Mouse (Mus musculus): ENCODE measurements at regions not wholly inside any gene's neighbourhood (a gene's known extent, or its start where the extent isn't known, plus 50 kb on each side); places are given as distances from the start of the nearest gene placed in this dataset.

DNA sequence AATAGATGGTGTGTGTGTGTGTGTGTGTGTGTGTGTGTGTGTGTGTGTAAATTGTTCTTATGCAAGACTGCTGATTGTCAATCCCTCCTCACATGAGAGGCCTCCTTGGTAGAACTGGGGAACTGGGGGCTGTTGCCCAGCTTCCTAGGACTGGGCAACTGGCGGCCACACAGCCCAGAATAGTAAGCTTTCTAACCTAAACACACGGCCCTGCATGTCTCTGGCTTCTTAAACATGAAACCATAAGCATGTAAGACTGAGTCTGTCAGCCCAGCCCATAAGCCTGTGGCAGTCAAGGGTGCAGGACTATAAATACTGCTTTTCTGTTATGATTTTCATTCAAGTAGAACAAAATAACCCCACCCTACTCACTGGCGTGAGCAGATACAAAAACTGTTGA lies 60.7 kb downstream of the Ifng start:
- no peaks in the 10 kb centered on the region for H3K36me3 ChIP-seq (ENCODE audit: control insufficient read depth, insufficient read depth, low read length)
- no peak overlapping the region for H3K27ac ChIP-seq (ENCODE audit: low read length)
- H3K4me2 ChIP-seq (ENCODE audit: low read length), result no peak overlapping the region
- no peaks in the 10 kb centered on the region for H3K4me1 ChIP-seq (ENCODE audit: control insufficient read depth, insufficient read depth, low read length)
- no peak for ATAC-seq
- no peaks in the 10 kb centered on the region for H3K27me3 ChIP-seq (ENCODE audit: control insufficient read depth, insufficient read depth, low read depth, low read length)
- H3K4me3 ChIP-seq (ENCODE audit: low read depth, low read length), result no peak overlapping the region
- 86% methylated on average over 3 of the region's 3 CpGs for WGBS
- H3K9ac ChIP-seq (ENCODE audit: low read depth, low read length), result no peak overlapping the region
- no peaks in the 10 kb centered on the region for H3K9me3 ChIP-seq (replicated peaks; ENCODE audit: control insufficient read depth, low read length, poor library complexity, severe bottlenecking)

DNA sequence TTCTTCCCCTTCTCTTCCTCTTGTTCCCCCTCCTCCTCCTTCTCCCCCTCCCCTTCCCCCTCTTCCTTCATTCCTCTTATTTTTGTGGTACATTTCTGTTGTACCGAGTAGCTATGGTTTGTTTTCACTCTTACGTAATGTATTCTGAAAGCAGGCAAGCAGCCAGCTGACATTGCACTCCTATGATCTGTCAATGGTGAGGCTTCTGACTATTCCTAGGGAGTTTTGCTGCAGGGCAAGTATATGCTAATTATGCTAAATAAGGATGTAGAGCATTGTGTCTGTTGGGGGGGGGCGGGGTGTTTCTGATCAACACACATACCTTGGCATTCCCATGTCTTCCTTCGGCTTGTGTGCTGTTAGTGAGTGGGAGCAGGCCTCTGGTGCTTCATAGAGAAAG lies 64.0 kb downstream of the Ifng start:
- H3K27me3 ChIP-seq (ENCODE audit: control insufficient read depth, insufficient read depth, low read depth, low read length), result no peaks in the 10 kb centered on the region
- no peak overlapping the region for H3K4me3 ChIP-seq (ENCODE audit: low read depth, low read length)
- H3K4me1 ChIP-seq (ENCODE audit: control insufficient read depth, insufficient read depth, low read length), result no peaks in the 10 kb centered on the region
- no peaks in the 10 kb centered on the region for H3K36me3 ChIP-seq (ENCODE audit: control insufficient read depth, insufficient read depth, low read length)
- ATAC-seq, result no peak
- no peak overlapping the region for H3K9ac ChIP-seq (ENCODE audit: low read depth, low read length)
- H3K4me2 ChIP-seq (ENCODE audit: low read length), result no peak overlapping the region
- H3K9me3 ChIP-seq (replicated peaks; ENCODE audit: control insufficient read depth, low read length, poor library complexity, severe bottlenecking), result no peaks in the 10 kb centered on the region
- WGBS, result 60% methylated on average over 4 of the region's 4 CpGs
- H3K27ac ChIP-seq (ENCODE audit: low read length), result no peak overlapping the region

DNA sequence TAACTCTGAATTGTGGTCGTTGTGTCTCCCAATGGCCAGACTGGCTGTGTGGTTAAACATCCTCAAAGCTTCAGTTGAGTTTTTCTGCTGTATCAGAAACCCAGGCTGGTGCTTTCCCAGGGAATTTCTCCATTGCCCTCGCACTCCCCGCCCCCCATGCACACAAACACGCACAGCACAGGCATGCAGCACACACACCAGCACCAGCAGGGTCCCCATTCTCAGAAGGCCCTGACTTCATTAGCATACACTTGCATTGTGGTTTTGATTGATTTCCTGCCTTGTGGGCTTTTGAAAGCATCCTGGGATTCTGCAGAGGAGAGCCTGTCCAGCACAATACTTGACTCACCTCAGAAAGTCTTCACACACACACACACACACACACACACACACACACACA lies 65.3 kb downstream of the Ifng start:
- Histone ChIP-seq H3K9ac (ENCODE audit: low read depth, low read length) (no peak overlapping the region), H3K4me2 (ENCODE audit: low read length) (no peak overlapping the region), H3K4me1 (ENCODE audit: control insufficient read depth, insufficient read depth, low read length) (no peaks in the 10 kb centered on the region), H3K27ac (ENCODE audit: low read length) (no peak overlapping the region), H3K27me3 (ENCODE audit: control insufficient read depth, insufficient read depth, low read depth, low read length) (no peaks in the 10 kb centered on the region), H3K4me3 (ENCODE audit: low read depth, low read length) (no peak overlapping the region), H3K36me3 (ENCODE audit: control insufficient read depth, insufficient read depth, low read length) (no peaks in the 10 kb centered on the region), H3K9me3 (replicated peaks; ENCODE audit: control insufficient read depth, low read length, poor library complexity, severe bottlenecking) (no peaks in the 10 kb centered on the region)
- ATAC-seq, result no peak
- 31% methylated on average over 4 of the region's 4 CpGs for WGBS

DNA sequence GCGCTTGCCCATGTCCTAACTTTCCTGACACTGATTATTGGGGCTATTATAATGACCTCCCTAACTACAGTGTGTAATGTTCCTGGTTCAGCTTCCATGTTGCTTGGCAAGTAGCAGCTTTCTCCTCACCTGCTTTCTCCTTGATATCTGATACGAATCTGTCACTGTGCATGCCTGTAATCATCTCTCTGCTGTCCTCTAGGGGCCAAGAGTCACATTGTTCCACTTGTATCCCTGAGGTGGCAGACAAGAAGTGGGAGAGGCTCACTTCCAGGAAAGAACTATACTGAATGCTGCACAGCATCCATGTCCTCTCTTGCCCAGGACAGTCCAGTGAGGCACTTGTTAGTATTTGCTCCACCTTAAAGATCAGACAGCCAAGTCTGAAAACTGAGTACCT lies 66.8 kb downstream of the Ifng start:
- WGBS, result 47% methylated on average over 2 of the region's 2 CpGs
- Histone ChIP-seq H3K4me2 (ENCODE audit: low read length) (no peak overlapping the region), H3K9ac (ENCODE audit: low read depth, low read length) (no peak overlapping the region), H3K4me1 (ENCODE audit: control insufficient read depth, insufficient read depth, low read length) (no peaks in the 10 kb centered on the region), H3K27ac (ENCODE audit: low read length) (no peak overlapping the region), H3K9me3 (replicated peaks; ENCODE audit: control insufficient read depth, low read length, poor library complexity, severe bottlenecking) (no peaks in the 10 kb centered on the region), H3K4me3 (ENCODE audit: low read depth, low read length) (no peak overlapping the region), H3K36me3 (ENCODE audit: control insufficient read depth, insufficient read depth, low read length) (no peaks in the 10 kb centered on the region), H3K27me3 (ENCODE audit: control insufficient read depth, insufficient read depth, low read depth, low read length) (no peaks in the 10 kb centered on the region)
- no peak for ATAC-seq

DNA sequence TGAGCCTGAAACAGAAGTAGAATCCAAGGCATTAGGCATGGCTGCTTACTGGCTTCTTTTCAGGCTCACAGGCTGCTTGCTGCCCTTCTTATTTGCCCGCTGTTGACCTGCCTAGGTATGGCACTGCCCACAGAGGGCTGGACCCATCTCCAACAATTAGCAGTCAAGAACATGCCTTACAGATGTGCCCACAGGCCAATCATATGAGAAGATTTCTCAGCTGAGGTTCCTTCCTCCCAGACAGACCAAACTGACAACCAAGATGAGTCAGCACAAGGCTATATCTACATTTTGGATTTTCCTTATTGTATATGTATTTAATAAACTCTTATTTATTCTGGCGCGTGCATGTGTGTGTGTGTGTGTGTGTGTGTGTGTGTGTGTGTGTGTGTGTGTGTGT lies 76.0 kb downstream of the Ifng start:
- Histone ChIP-seq H3K27me3 (ENCODE audit: control insufficient read depth, insufficient read depth, low read depth, low read length) (no peaks in the 10 kb centered on the region), H3K4me3 (ENCODE audit: low read depth, low read length) (no peak overlapping the region), H3K27ac (ENCODE audit: low read length) (no peak overlapping the region), H3K4me1 (ENCODE audit: control insufficient read depth, insufficient read depth, low read length) (no peaks in the 10 kb centered on the region), H3K9me3 (replicated peaks; ENCODE audit: control insufficient read depth, low read length, poor library complexity, severe bottlenecking) (no peaks in the 10 kb centered on the region), H3K36me3 (ENCODE audit: control insufficient read depth, insufficient read depth, low read length) (no peaks in the 10 kb centered on the region), H3K9ac (ENCODE audit: low read depth, low read length) (no peak overlapping the region), H3K4me2 (ENCODE audit: low read length) (no peak overlapping the region)
- WGBS, result 93% methylated on average over 3 of the region's 3 CpGs
- ATAC-seq, result no peak

DNA sequence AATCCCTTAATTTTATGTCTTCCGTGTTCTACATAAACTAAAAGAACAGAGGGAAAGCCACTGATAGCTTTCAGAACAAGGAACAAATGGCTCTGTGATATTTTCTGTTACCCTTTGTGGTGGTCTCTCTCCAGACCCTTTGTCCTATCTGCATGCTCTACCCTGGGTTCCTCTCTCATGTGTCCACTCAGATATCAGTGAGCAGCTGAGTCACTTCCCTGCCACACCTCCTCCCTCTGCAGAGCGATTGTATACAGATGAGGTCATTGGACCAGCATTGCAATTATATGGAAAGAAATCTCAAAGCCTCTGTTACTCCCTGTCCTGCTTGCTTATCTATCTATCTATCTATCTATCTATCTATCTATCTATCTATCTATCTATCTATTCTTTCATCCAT lies 77.1 kb downstream of the Ifng start:
- Histone ChIP-seq H3K9ac (ENCODE audit: low read depth, low read length) (no peak overlapping the region), H3K4me3 (ENCODE audit: low read depth, low read length) (no peak overlapping the region), H3K9me3 (replicated peaks; ENCODE audit: control insufficient read depth, low read length, poor library complexity, severe bottlenecking) (no peaks in the 10 kb centered on the region), H3K4me1 (ENCODE audit: control insufficient read depth, insufficient read depth, low read length) (no peaks in the 10 kb centered on the region), H3K36me3 (ENCODE audit: control insufficient read depth, insufficient read depth, low read length) (no peaks in the 10 kb centered on the region), H3K27ac (ENCODE audit: low read length) (no peak overlapping the region), H3K4me2 (ENCODE audit: low read length) (no peak overlapping the region), H3K27me3 (ENCODE audit: control insufficient read depth, insufficient read depth, low read depth, low read length) (no peaks in the 10 kb centered on the region)
- no peak for ATAC-seq
- 86% methylated on average over 2 of the region's 2 CpGs for WGBS

DNA sequence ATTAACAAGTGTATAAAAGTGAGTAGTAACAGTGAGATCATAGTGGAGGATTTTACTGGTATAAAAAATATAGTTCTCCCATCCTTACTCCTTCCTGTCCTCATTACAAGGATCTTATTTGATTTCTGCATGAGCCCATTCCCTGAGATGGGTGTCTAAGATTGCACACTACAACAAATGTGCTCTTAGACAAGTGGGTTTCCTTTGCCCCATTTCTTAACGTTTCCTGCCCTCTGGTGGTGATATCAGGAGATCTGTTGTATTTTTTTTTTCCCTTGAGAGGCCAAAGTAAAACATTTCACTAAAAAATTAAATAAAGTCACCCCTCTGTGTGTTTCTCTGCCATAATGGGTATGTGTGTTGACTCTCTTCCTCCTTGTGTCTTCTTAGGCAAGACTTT lies 105.1 kb downstream of the Ifng start:
- WGBS, result 25% methylated on average over 1 of the region's 1 CpGs
- Histone ChIP-seq H3K4me2 (ENCODE audit: low read length) (no peak overlapping the region), H3K27me3 (ENCODE audit: control insufficient read depth, insufficient read depth, low read depth, low read length) (no peaks in the 10 kb centered on the region), H3K4me1 (ENCODE audit: control insufficient read depth, insufficient read depth, low read length) (no peaks in the 10 kb centered on the region), H3K9ac (ENCODE audit: low read depth, low read length) (no peak overlapping the region), H3K9me3 (replicated peaks; ENCODE audit: control insufficient read depth, low read length, poor library complexity, severe bottlenecking) (no peaks in the 10 kb centered on the region), H3K27ac (ENCODE audit: low read length) (no peak overlapping the region), H3K4me3 (ENCODE audit: low read depth, low read length) (no peak overlapping the region), H3K36me3 (ENCODE audit: control insufficient read depth, insufficient read depth, low read length) (no peaks in the 10 kb centered on the region)
- ATAC-seq, result no peak

DNA sequence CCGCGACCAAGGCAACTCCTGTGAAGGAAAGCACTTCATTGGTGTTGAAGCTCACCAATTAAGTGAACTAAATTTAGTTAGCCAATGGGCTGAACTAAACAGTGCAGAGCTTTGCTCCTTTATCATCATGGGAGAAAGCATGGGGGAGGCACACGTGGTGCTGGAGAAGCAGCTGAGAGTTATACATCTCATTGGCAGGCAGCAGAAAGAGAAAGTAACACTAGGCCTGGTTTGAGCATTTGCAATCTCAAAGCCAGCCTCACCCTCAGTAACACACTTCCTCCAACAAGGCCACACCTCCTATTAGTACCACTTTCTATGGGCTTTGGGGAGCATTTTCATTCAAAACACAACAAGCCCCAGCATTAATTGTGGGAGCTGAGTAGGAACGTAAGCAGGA lies 109.4 kb downstream of the Ifng start:
- no peaks in the 10 kb centered on the region for H3K27me3 ChIP-seq (ENCODE audit: control insufficient read depth, insufficient read depth, low read depth, low read length)
- no peak for ATAC-seq
- H3K9me3 ChIP-seq (replicated peaks; ENCODE audit: control insufficient read depth, low read length, poor library complexity, severe bottlenecking), result no peaks in the 10 kb centered on the region
- H3K36me3 ChIP-seq (ENCODE audit: control insufficient read depth, insufficient read depth, low read length), result no peaks in the 10 kb centered on the region
- no peak overlapping the region for H3K9ac ChIP-seq (ENCODE audit: low read depth, low read length)
- H3K4me1 ChIP-seq (ENCODE audit: control insufficient read depth, insufficient read depth, low read length), result no peaks in the 10 kb centered on the region
- no peak overlapping the region for H3K4me2 ChIP-seq (ENCODE audit: low read length)
- no peak overlapping the region for H3K27ac ChIP-seq (ENCODE audit: low read length)
- 84% methylated on average over 4 of the region's 4 CpGs for WGBS
- H3K4me3 ChIP-seq (ENCODE audit: low read depth, low read length), result no peak overlapping the region

DNA sequence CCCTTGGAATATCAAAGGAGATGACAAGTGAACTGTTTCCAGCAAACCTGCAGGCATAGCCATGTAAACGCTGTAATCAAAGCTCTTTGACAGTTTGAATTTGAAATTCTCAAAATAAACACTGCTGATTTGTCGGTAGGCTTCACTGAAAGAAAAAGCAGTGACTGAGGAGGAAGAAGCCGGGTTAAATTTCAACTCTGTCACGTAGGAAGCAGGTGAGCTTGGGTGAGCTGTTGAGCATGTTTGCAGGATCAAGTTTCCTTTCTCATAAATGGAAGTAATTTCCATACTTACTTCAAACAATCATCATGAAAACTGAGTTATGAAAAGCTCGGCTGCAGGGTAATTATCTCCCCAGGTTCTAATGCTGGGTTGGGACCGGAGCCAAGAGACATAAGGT lies 118.0 kb downstream of the Ifng start:
- H3K27me3 ChIP-seq (ENCODE audit: control insufficient read depth, insufficient read depth, low read depth, low read length), result no peaks in the 10 kb centered on the region
- no peak overlapping the region for H3K9ac ChIP-seq (ENCODE audit: low read depth, low read length)
- no peaks in the 10 kb centered on the region for H3K4me1 ChIP-seq (ENCODE audit: control insufficient read depth, insufficient read depth, low read length)
- ATAC-seq, result no peak
- H3K9me3 ChIP-seq (replicated peaks; ENCODE audit: control insufficient read depth, low read length, poor library complexity, severe bottlenecking), result no peaks in the 10 kb centered on the region
- 67% methylated on average over 6 of the region's 6 CpGs for WGBS
- no peak overlapping the region for H3K27ac ChIP-seq (ENCODE audit: low read length)
- no peak overlapping the region for H3K4me2 ChIP-seq (ENCODE audit: low read length)
- H3K36me3 ChIP-seq (ENCODE audit: control insufficient read depth, insufficient read depth, low read length), result no peaks in the 10 kb centered on the region
- no peak overlapping the region for H3K4me3 ChIP-seq (ENCODE audit: low read depth, low read length)

DNA sequence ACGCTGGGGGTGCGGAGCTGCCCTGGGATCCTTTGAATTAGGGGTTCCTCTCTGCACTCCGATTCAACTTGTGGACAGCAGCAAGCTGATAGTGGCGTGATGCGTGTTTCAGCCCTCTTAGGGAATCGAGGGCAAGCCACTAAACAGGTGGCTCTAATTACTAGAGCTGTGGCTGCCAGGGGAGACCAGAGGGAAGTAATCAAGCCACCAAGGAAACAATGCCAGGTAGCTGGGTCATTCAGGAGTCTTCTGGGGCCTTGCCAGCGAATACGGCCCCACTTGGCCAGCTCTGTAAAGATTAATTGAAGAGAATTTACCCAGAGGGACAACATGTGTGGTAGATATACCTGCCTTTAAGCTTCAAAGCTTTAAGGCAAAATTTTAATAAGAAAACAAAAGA lies 123.2 kb downstream of the Ifng start:
- no peak overlapping the region for H3K4me2 ChIP-seq (ENCODE audit: low read length)
- no peak overlapping the region for H3K27ac ChIP-seq (ENCODE audit: low read length)
- H3K9me3 ChIP-seq (replicated peaks; ENCODE audit: control insufficient read depth, low read length, poor library complexity, severe bottlenecking), result no peaks in the 10 kb centered on the region
- H3K4me1 ChIP-seq (ENCODE audit: control insufficient read depth, insufficient read depth, low read length), result no peaks in the 10 kb centered on the region
- no peak overlapping the region for H3K4me3 ChIP-seq (ENCODE audit: low read depth, low read length)
- ATAC-seq, result no peak
- H3K27me3 ChIP-seq (ENCODE audit: control insufficient read depth, insufficient read depth, low read depth, low read length), result no peaks in the 10 kb centered on the region
- WGBS, result 72% methylated on average over 8 of the region's 8 CpGs
- H3K9ac ChIP-seq (ENCODE audit: low read depth, low read length), result no peak overlapping the region
- H3K36me3 ChIP-seq (ENCODE audit: control insufficient read depth, insufficient read depth, low read length), result no peaks in the 10 kb centered on the region
